9 mouse cellular contexts compared by ENCODE assay signal in genomic region chr9:45145533-45146266, GRCm38 (mm10). TPM values are rescaled to one million over a fixed set of nuclear protein-coding genes. Genes with fewer than 3 reads are reported as not detected.
A peak's percentile ranks its signal among the peaks of the same experiment; 100 is the strongest.
DNase-seq lines count a peak whose midpoint lies in the region; ATAC-seq and TF ChIP-seq lines count a peak whose summit lies in the region.
"Had no signal": no experiment of that assay in that cellular context is flagged by ENCODE, and none has a peak within 500 bp of the region (broad histone marks: within the 10 kb centered on the region; RNA-seq: fewer than 3 reads in every experiment).

No protein-coding gene starts in this region.

- no peak for ATAC-seq in heart, embryonic 12.5 days (ENCODE audit: insufficient number of reproducible peaks, low FRiP score)
- ATAC-seq in hindbrain, embryonic 14.5 days (ENCODE audit: low FRiP score) = peak; percentile 40; the same call in 1 of the 2 replicates

- TF ChIP-seq POLR2A in heart, adult 2 months (IDR thresholded peaks at IDR 0.05; ENCODE audit: insufficient read depth, low read depth, low read length) = no peak
- TF ChIP-seq POLR2A in testis, adult 2 months (IDR thresholded peaks at IDR 0.05; ENCODE audit: control insufficient read depth, low read depth, low read length) = no peak

- peak overlapping the region; percentile 82 for H3K4me2 ChIP-seq in heart, embryonic 12.5 days
- H3K4me2 ChIP-seq in hindbrain, embryonic 14.5 days (replicated peaks) = peak overlapping the region; percentile 63

- DNase-seq in heart, adult 2 months = no peak
- DNase-seq in testis, postnatal 14 days (ENCODE audit: low spot score) = no peak
- DNase-seq in hindbrain, embryonic 14.5 days (ENCODE audit: low spot score) = no peak
- DNase-seq in mesoderm, embryonic 11.5 days (ENCODE audit: low read depth, low spot score) = peak; percentile 59
- no peak for DNase-seq in gastrocnemius, postnatal 4 days (ENCODE audit: low spot score in 2 of 2)
- no peak for DNase-seq in urinary bladder, postnatal 36 days (ENCODE audit: low spot score in 2 of 2)

- H3K36me3 ChIP-seq in heart, embryonic 12.5 days = no peaks in the 10 kb centered on the region
- H3K36me3 ChIP-seq in heart, adult 2 months (ENCODE audit: control insufficient read depth, insufficient read depth, low read length) = no peaks in the 10 kb centered on the region
- H3K36me3 ChIP-seq in testis, adult 2 months (ENCODE audit: control insufficient read depth, insufficient read depth, low read length) = no peaks in the 10 kb centered on the region
- H3K36me3 ChIP-seq in hindbrain, embryonic 14.5 days (replicated peaks; ENCODE audit: control insufficient read depth, insufficient read depth) = no peaks in the 10 kb centered on the region
- H3K36me3 ChIP-seq: G1E had no signal

- H3K79me2 ChIP-seq in heart, adult 2 months (replicated peaks; ENCODE audit: control insufficient read depth, insufficient read depth, low read length) = no peaks in the 10 kb centered on the region

- H3K27ac ChIP-seq in heart, embryonic 12.5 days (ENCODE audit: poor library complexity, severe bottlenecking) = no peak overlapping the region
- H3K27ac ChIP-seq in heart, adult 2 months = no peak overlapping the region
- H3K27ac ChIP-seq in testis, adult 2 months (ENCODE audit: control insufficient read depth, insufficient read depth, low read depth, low read length) = no peak overlapping the region
- no peak overlapping the region for H3K27ac ChIP-seq in hindbrain, embryonic 14.5 days

- peaks cover 92% of the 10 kb centered on the region for H3K27me3 ChIP-seq in heart, embryonic 12.5 days (replicated peaks)
- H3K27me3 ChIP-seq in heart, adult 2 months (ENCODE audit: control insufficient read depth, insufficient read depth, low read length) = no peaks in the 10 kb centered on the region; the same call in 1 of the 2 replicates
- no peaks in the 10 kb centered on the region for H3K27me3 ChIP-seq in testis, adult 2 months (ENCODE audit: control insufficient read depth, insufficient read depth, low read length)
- peaks cover 58% of the 10 kb centered on the region for H3K27me3 ChIP-seq in hindbrain, embryonic 14.5 days (ENCODE audit: control insufficient read depth, insufficient read depth, low read length)

- H3K4me3 ChIP-seq in heart, embryonic 12.5 days = peak overlapping the region; percentile 31
- H3K4me3 ChIP-seq in heart, adult 2 months = no peak overlapping the region
- H3K4me3 ChIP-seq in testis, adult 2 months (ENCODE audit: control insufficient read depth, low read depth, low read length) = peak overlapping the region; percentile 6; the same call in 1 of the 2 replicates
- H3K4me3 ChIP-seq in hindbrain, embryonic 14.5 days (replicated peaks; ENCODE audit: low read length) = peak overlapping the region; percentile 27

- intact Hi-C loops in heart, adult 2 months (cut with DNase I) = loop anchor here (1.0 to 5.0 kb wide), 3 partner anchors 24 to 173 kb away; no protein-coding TSS in a partner anchor

- no peaks in the 10 kb centered on the region for H3K9me3 ChIP-seq in heart, embryonic 12.5 days (replicated peaks)
- H3K9me3 ChIP-seq in hindbrain, embryonic 14.5 days (ENCODE audit: control insufficient read depth, low read length) = no peaks in the 10 kb centered on the region
- H3K9me3 ChIP-seq: G1E had no signal

- H3K4me1 ChIP-seq in heart, embryonic 12.5 days (replicated peaks) = peaks cover 10% of the 10 kb centered on the region; the same call in 1 of the 2 replicates
- H3K4me1 ChIP-seq in heart, adult 2 months (ENCODE audit: control insufficient read depth, insufficient read depth, low read length) = no peaks in the 10 kb centered on the region
- peaks cover 2% of the 10 kb centered on the region; the same call in 1 of the 2 replicates for H3K4me1 ChIP-seq in testis, adult 2 months (ENCODE audit: control insufficient read depth, insufficient read depth, low read length)
- peaks cover 7% of the 10 kb centered on the region; the same call in 1 of the 2 replicates for H3K4me1 ChIP-seq in hindbrain, embryonic 14.5 days (replicated peaks; ENCODE audit: control insufficient read depth, insufficient read depth, low read length)

- H3K9ac ChIP-seq in heart, embryonic 12.5 days = peak overlapping the region; percentile 16; the same call in 1 of the 2 replicates
- no peak overlapping the region for H3K9ac ChIP-seq in heart, adult 2 months (ENCODE audit: low read depth, low read length)
- H3K9ac ChIP-seq in hindbrain, embryonic 14.5 days = peak overlapping the region; percentile 44

- no peak for TF ChIP-seq EP300 in heart, adult 2 months (IDR thresholded peaks at IDR 0.05; ENCODE audit: insufficient read depth, low read depth, low read length)

- no peak for TF ChIP-seq CTCF in heart, adult 2 months (IDR thresholded peaks at IDR 0.05)
- no peak for TF ChIP-seq CTCF in testis, adult 2 months (IDR thresholded peaks at IDR 0.05; ENCODE audit: control insufficient read depth, insufficient read depth, insufficient replicate concordance, low read depth, low read length)

- 6% methylated on average over 27 of the region's 27 CpGs for WGBS in heart, embryonic 12.5 days
- 9% methylated on average over 27 of the region's 27 CpGs for WGBS in heart, adult 2 months
- 3% methylated on average over 27 of the region's 27 CpGs for WGBS in hindbrain, embryonic 14.5 days

RNA-seq across cellular contexts. Expression of gene Scn4b, which starts 7.5 kb away (rescaled TPM):
- polyA plus RNA-seq in heart, embryonic 12.5 days (2016; fragmentation: Nextera tagmentation; extraction: Ambion mirVana) = 0.62 and 0.91 TPM in 2 replicates
- total RNA-seq in heart, adult 2 months (2021) = 10 to 100 TPM; 14.2 to 16.9 TPM
- 5.1 and 8.3 TPM in 2 replicates for polyA plus RNA-seq in heart, adult 2 months (2012; rRNA removed)
- polyA plus RNA-seq in testis, adult 2 months (2012; rRNA removed) = 0.02 and 0.04 TPM in 2 replicates
- 0.07 and 0.17 TPM in 2 replicates for polyA plus RNA-seq in hindbrain, embryonic 14.5 days (2014; fragmentation: Nextera tagmentation; extraction: Ambion mirVana)
- total RNA-seq in gastrocnemius, postnatal 4 days (2021) = 10 to 100 TPM; 23.5 to 26.0 TPM
- polyA plus RNA-seq: G1E had no signal

RNA-seq across cellular contexts. Expression of gene Scn2b, which starts 28.1 kb away (rescaled TPM):
- 1.2 and 2.1 TPM in 2 replicates for polyA plus RNA-seq in heart, embryonic 12.5 days (2016; fragmentation: Nextera tagmentation; extraction: Ambion mirVana)
- 1 to 10 TPM; 1.2 to 1.3 TPM for total RNA-seq in heart, adult 2 months (2021)
- polyA plus RNA-seq in heart, adult 2 months (2012; rRNA removed) = 0.23 and 0.31 TPM in 2 replicates
- polyA plus RNA-seq in testis, adult 2 months (2012; rRNA removed) = 0.31 and 0.48 TPM in 2 replicates
- polyA plus RNA-seq in hindbrain, embryonic 14.5 days (2014; fragmentation: Nextera tagmentation; extraction: Ambion mirVana) = 6.9 and 8.1 TPM in 2 replicates
- total RNA-seq in gastrocnemius, postnatal 4 days (2021) = 1 to 10 TPM; 1.9 to 2.0 TPM
- polyA plus RNA-seq: G1E had no signal

RNA-seq across cellular contexts. Expression of gene BC049352, which starts 36.1 kb away (rescaled TPM):
- not detected in 2 replicates for polyA plus RNA-seq in heart, embryonic 12.5 days (2016; fragmentation: Nextera tagmentation; extraction: Ambion mirVana)
- not detected for total RNA-seq in heart, adult 2 months (2021)
- polyA plus RNA-seq in heart, adult 2 months (2012; rRNA removed) = 0.09 and 0.23 TPM in 2 replicates
- polyA plus RNA-seq in testis, adult 2 months (2012; rRNA removed) = 0.38 and 0.69 TPM in 2 replicates
- polyA plus RNA-seq in hindbrain, embryonic 14.5 days (2014; fragmentation: Nextera tagmentation; extraction: Ambion mirVana) = not detected in 2 replicates
- total RNA-seq in gastrocnemius, postnatal 4 days (2021) = under 1 TPM in 1 of 2 experiments, not detected in 1; 0.21 TPM
- polyA plus RNA-seq: G1E had no signal

RNA-seq across cellular contexts. Expression of gene Tmprss4, which starts 58.2 kb away (rescaled TPM):
- not detected in 2 replicates for polyA plus RNA-seq in heart, embryonic 12.5 days (2016; fragmentation: Nextera tagmentation; extraction: Ambion mirVana)
- not detected for total RNA-seq in heart, adult 2 months (2021)
- 0.82 TPM in 1 of 2 replicates, not detected in the other for polyA plus RNA-seq in heart, adult 2 months (2012; rRNA removed)
- 0.06 and 0.22 TPM in 2 replicates for polyA plus RNA-seq in testis, adult 2 months (2012; rRNA removed)
- not detected in 2 replicates for polyA plus RNA-seq in hindbrain, embryonic 14.5 days (2014; fragmentation: Nextera tagmentation; extraction: Ambion mirVana)
- total RNA-seq in gastrocnemius, postnatal 4 days (2021) = not detected
- polyA plus RNA-seq: G1E had no signal
